Mouse (Mus musculus) MEL (cell line): ENCODE results near the gene Snta1.

Source experiments
- CTCF ChIP-seq, 3 experiments: IDR thresholded peaks in 2 of 3; conservative IDR thresholded peaks in 1 of 3; 2 replicates each; pipeline ENCODE4 v1.5.1; 2011 to 2012; ENCODE audit warnings: low read length in 3 of 3, low read depth in 2 of 3, mild to moderate bottlenecking in 2 of 3, improper control_type of control experiment in 1 of 3, inconsistent platforms in 1 of 3, mixed read lengths in 1 of 3, moderate library complexity in 1 of 3; ENCODE audit not compliant: control insufficient read depth in 1 of 3, insufficient read depth in 1 of 3, poor library complexity in 1 of 3, severe bottlenecking in 1 of 3
- EP300 ChIP-seq, 2 experiments: IDR thresholded peaks; 2 replicates each; pipeline ENCODE4 v1.6.1; 2011; ENCODE audit warnings: improper control_type of control experiment in 2 of 2, low read length in 2 of 2, low read depth in 1 of 2, mild to moderate bottlenecking in 1 of 2
- HCFC1 ChIP-seq: IDR thresholded peaks from 2 replicates; pipeline ENCODE4 v1.6.1; 2012; ENCODE audit warnings: low read depth, mild to moderate bottlenecking, inconsistent platforms, low read length, improper control_type of control experiment, moderate library complexity
- POLR2A ChIP-seq, 2 experiments: IDR thresholded peaks; 2 replicates each; pipeline ENCODE4 v1.6.1; 2011 to 2012; ENCODE audit warnings: low read length in 2 of 2, mild to moderate bottlenecking in 2 of 2, control low read depth in 1 of 2, improper control_type of control experiment in 1 of 2, low read depth in 1 of 2, moderate library complexity in 1 of 2; ENCODE audit not compliant: control insufficient read depth in 1 of 2, insufficient read depth in 1 of 2, poor library complexity in 1 of 2

DNA sequence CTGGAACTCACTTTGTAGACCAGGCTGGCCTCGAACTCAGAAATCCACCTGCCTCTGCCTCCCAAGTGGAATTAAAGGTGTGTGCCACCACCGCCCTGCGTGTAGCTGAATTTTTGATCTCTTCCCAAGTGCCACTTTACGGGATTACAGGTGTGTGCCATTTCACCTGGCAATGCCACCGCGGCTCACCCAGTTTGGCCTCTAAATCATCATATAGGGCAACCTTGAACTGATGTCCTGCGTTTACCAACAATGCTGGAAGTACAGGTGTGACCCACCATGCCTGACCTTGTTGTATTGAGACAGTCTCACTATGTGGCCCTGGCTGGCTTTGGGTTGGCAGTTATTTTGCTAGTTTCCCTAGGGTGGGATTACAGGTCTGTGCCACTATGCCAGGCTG is 26.8 kb upstream of the Snta1 start:
- TF ChIP-seq POLR2A (IDR thresholded peaks at IDR 0.05; ENCODE audit: control insufficient read depth in 1 of 2, insufficient read depth in 1 of 2, low read depth in 1 of 2, low read length in 2 of 2, poor library complexity in 1 of 2) (no peak), EP300 (IDR thresholded peaks at IDR 0.05; ENCODE audit: low read depth in 1 of 2, low read length in 2 of 2) (no peak), CTCF (IDR thresholded peaks at IDR 0.05 in 2 of 3, conservative IDR thresholded peaks at IDR 0.05 in 1 of 3; ENCODE audit: control insufficient read depth in 1 of 3, insufficient read depth in 1 of 3, low read depth in 2 of 3, low read length in 3 of 3, poor library complexity in 1 of 3, severe bottlenecking in 1 of 3) (no peak), HCFC1 (no peak)
